ENCODE assay signal across 15 mouse cellular contexts in genomic region chr19:32943594-32944230, GRCm38 (mm10).
"Had no signal": no experiment of that assay in that cellular context is flagged by ENCODE, and none has a peak within 500 bp of the region (broad histone marks: within the 10 kb centered on the region; RNA-seq: fewer than 3 reads in every experiment).

No protein-coding gene starts in this region.

- H3K4me1 ChIP-seq: neural tube, embryonic 15.5 days had no signal

- H3K27me3 ChIP-seq: neural tube, embryonic 15.5 days; stomach, embryonic 15.5 days had no signal

- H3K36me3 ChIP-seq: neural tube, embryonic 15.5 days; stomach, embryonic 15.5 days had no signal

- DNase-seq: retina, postnatal 1 day; right cerebral cortex, adult 18-20 months; right cerebral cortex, postnatal 14 days; right cerebral cortex, postnatal 25 days; right cerebral cortex, postnatal 4 days; spleen, adult 18-20 months; thymus, adult 18-20 months; thymus, adult 2 months; thymus, postnatal 14 days; thymus, postnatal 25 days; thymus, postnatal 36 days; thymus, postnatal 4 days had no signal

- H3K9me3 ChIP-seq: neural tube, embryonic 15.5 days; stomach, embryonic 15.5 days had no signal

- H3K4me3 ChIP-seq: neural tube, embryonic 15.5 days; stomach, embryonic 15.5 days had no signal

- H3K27ac ChIP-seq: neural tube, embryonic 15.5 days; stomach, embryonic 15.5 days; stomach, postnatal 0 days had no signal
